In genomic region chr12:112196562-112196961, GRCm38 (mm10) we compare ENCODE assay signal across 15 mouse cellular contexts. TPM values are rescaled to one million over a fixed set of nuclear protein-coding genes. Genes with fewer than 3 reads are reported as not detected.
"Had no signal": no experiment of that assay in that cellular context is flagged by ENCODE, and none has a peak within 500 bp of the region (broad histone marks: within the 10 kb centered on the region; RNA-seq: fewer than 3 reads in every experiment).

No protein-coding gene starts in this region.

- H3K9me3 ChIP-seq: limb, embryonic 13.5 days had no signal

- DNase-seq: kidney, adult 9 months; kidney, postnatal 14 days; left cerebral cortex, postnatal 4 days; lung, adult 18-20 months; lung, postnatal 36 days; retina, postnatal 1 day; right cerebral cortex, postnatal 4 days; spleen, adult 18-20 months; thymus, postnatal 4 days had no signal

- H3K27ac ChIP-seq: limb, embryonic 13.5 days; liver, embryonic 14.5 days had no signal

- H3K9ac ChIP-seq: limb, embryonic 13.5 days; liver, embryonic 14.5 days had no signal

- ATAC-seq: intestine, embryonic 16.5 days; lung, postnatal 0 days had no signal

- H3K4me2 ChIP-seq: limb, embryonic 13.5 days had no signal

- H3K4me3 ChIP-seq: limb, embryonic 13.5 days had no signal

- H3K36me3 ChIP-seq: limb, embryonic 13.5 days had no signal

RNA-seq across cellular contexts. Expression of gene Kif26a, which starts 50.6 kb away (rescaled TPM):
- total RNA-seq: megakaryocyte progenitor cell, adult 5-6 weeks; monocyte, adult 5-6 weeks had no signal
